Mouse (Mus musculus) kidney, postnatal 0 days (tissue): ENCODE measurements around the gene Lrfn3. TPM values are rescaled to one million over a fixed set of nuclear protein-coding genes. Genes with fewer than 3 reads are reported as not detected.

Experiments used
- ATAC-seq: fragments of 200-750 bp; cut with Nextera tagmentation; replicated peaks from 2 replicates; pipeline ENCODE4 v1.8.0; 2017; ENCODE audit warnings: low read depth, moderate number of reproducible peaks, moderate TSS enrichment, moderate library complexity; ENCODE audit not compliant: low FRiP score
- DNase-seq: peaks from one replicate; pipeline ENCODE4 v3.0.0-alpha.2; 2016; ENCODE audit warnings: low spot score
- H3K27ac ChIP-seq: fragments of 300-500 bp; sonication (generic); 2 replicates; pipeline ENCODE4 v1.5.1; 2014; ENCODE audit warnings: mild to moderate bottlenecking
- H3K27me3 ChIP-seq: fragments of 300-500 bp; sonication (generic); 2 replicates; pipeline ENCODE4 v1.6.1; 2014; ENCODE audit warnings: low read length, mixed read lengths; ENCODE audit not compliant: insufficient read depth
- H3K36me3 ChIP-seq: fragments of 300-500 bp; sonication (generic); 2 replicates; pipeline ENCODE4 v1.6.1; 2014; ENCODE audit warnings: low read length, mixed read lengths; ENCODE audit not compliant: insufficient read depth
- H3K4me1 ChIP-seq: fragments of 300-500 bp; sonication (generic); replicated peaks from 2 replicates; pipeline ENCODE4 v1.6.1; 2014; ENCODE audit warnings: antibody characterized with exemption, low read length, mixed read lengths; ENCODE audit not compliant: insufficient read depth
- H3K4me2 ChIP-seq: fragments of 300-500 bp; sonication (generic); 2 replicates; pipeline ENCODE4 v1.6.1; 2014; ENCODE audit warnings: mild to moderate bottlenecking, low read length, moderate library complexity, mixed read lengths
- H3K4me3 ChIP-seq: fragments of 300-500 bp; sonication (generic); replicated peaks from 2 replicates; pipeline ENCODE4 v1.5.1; 2014; ENCODE audit warnings: low read depth, low read length
- H3K9ac ChIP-seq: fragments of 300-500 bp; sonication (generic); 2 replicates; pipeline ENCODE4 v1.6.1; 2014; ENCODE audit warnings: low read depth, low read length
- H3K9me3 ChIP-seq: fragments of 300-500 bp; sonication (generic); replicated peaks from 2 replicates; pipeline ENCODE4 v1.6.1; 2016; ENCODE audit warnings: low read length, inconsistent platforms, mixed read lengths
- CTCF ChIP-seq: IDR thresholded peaks from 2 replicates; pipeline ENCODE4 v1.5.1; 2016; ENCODE audit warnings: antibody characterized with exemption, low read depth, mild to moderate bottlenecking, moderate library complexity
- WGBS: fragments of 180-500 bp; shearing (Covaris S2); extraction: QIAGEN DNeasy Blood & Tissue Kit; methylation state at CpG from one replicate; pipeline ENCODE4 v1.1.7; 2014; 5-methylcytosine and 5-hydroxymethylcytosine counted together
- polyA plus RNA-seq: library from polyadenylated mRNA; unstranded; fragments of >200 nt; fragmentation: Nextera tagmentation; extraction: Ambion mirVana; gene quantifications from 2 replicates; pipeline ENCODE4 v1.2.1, GENCODE M21; 2015

Gene Lrfn3
- polyA plus RNA-seq, 1 experiment from 2014 or later: 9.5 TPM

DNA sequence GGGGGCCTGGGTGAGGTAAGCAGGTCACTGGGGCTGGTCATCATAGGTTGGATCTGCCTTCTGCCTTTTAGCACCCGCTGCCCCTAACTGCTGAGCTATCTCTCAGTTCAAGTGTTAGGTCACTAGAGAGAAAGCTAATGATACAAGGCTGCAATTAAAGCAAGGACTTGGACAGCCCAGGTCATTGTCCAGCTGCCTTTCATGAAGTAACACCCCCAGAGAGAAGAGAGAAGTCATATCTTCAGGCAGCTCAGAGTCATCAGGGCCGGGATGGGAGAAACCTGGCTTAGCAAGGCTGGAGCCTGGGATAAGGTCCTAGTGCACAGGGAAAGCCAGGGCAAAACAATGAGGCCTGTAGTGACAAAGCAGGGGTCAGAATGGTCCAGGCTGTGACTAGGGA lies 4.9 kb upstream of the Lrfn3 start:
- Histone ChIP-seq H3K4me3 (no peak overlapping the region), H3K4me1 (peaks cover 4% of the 10 kb centered on the region), H3K27me3 (no peaks in the 10 kb centered on the region), H3K27ac (no peak overlapping the region), H3K4me2 (no peak overlapping the region), H3K36me3 (no peaks in the 10 kb centered on the region), H3K9ac (no peak overlapping the region), H3K9me3 (no peaks in the 10 kb centered on the region)
- no peak for TF ChIP-seq CTCF
- DNase-seq: no peak
- ATAC-seq: no peak
- 54% methylated on average over 2 of the region's 2 CpGs for WGBS

DNA sequence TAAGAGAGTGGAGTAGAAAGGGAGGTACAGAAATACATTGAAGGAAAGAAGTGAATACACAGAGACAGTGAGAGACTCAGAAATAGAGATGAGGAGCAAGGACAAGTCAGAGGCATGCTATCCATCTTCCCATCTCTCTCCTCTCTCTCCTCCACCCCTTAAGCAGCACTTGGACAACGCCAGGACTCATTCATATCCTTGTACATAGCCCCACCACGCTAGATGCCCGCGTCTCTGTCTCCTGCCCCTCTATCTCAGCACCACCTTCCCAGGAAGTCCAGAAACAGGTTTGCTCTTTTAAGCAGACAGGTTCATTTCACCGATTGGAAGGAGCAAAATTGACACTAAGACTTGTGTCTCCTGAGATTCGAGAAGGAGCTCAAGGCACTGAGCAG lies 769 bp upstream of the Lrfn3 start:
- Histone ChIP-seq H3K4me2 (peak overlapping the region; percentile 88), H3K36me3 (no peaks in the 10 kb centered on the region), H3K27ac (no peak overlapping the region), H3K4me1 (peaks cover 28% of the 10 kb centered on the region), H3K9ac (peak overlapping the region; percentile 88), H3K27me3 (no peaks in the 10 kb centered on the region), H3K4me3 (peak overlapping the region; percentile 73), H3K9me3 (no peaks in the 10 kb centered on the region)
- TF ChIP-seq CTCF: no peak
- DNase-seq (no peak), ATAC-seq (no peak)
- WGBS: 66% methylated on average over 6 of the region's 6 CpGs

DNA sequence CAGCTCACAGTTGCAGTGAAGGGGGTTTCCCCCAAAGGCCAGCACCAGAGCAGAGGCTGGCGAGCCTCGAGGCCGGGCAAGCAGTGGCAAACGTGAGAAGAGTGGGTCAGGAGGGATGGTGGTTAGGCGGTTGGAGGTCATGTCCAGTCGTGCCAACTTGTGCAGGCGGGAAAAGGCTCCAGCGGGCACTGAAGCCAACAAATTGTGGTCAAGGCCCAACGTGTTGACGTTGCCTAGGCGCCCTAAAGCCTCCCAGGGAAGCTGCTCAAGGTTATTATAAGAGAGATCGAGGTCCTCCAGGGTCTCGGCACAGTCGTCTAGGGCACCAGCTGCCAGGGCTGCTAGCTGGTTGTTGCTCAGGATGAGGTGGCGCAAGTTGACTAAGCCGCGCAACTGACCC lies 2.5 kb downstream of the Lrfn3 start:
- Histone ChIP-seq H3K36me3 (0 out of 2 replicates have a peak, but pooled peaks cover 8% of the 10 kb centered on the region), H3K4me1 (peaks cover 28% of the 10 kb centered on the region), H3K4me2 (0 out of 2 replicates have a peak overlapping the region, but pooled peaks have one; percentile 31), H3K4me3 (no peak overlapping the region), H3K9me3 (no peaks in the 10 kb centered on the region), H3K9ac (0 out of 2 replicates have a peak overlapping the region, but pooled peaks have one; percentile 27), H3K27ac (peak overlapping the region; percentile 92), H3K27me3 (no peaks in the 10 kb centered on the region)
- ATAC-seq: no peak
- WGBS: 87% methylated on average over 17 of the region's 17 CpGs
- no peak for DNase-seq
- TF ChIP-seq CTCF: no peak

- H3K27ac ChIP-seq: peak overlapping the region; percentile 92
- 0 out of 2 replicates have a peak, but pooled peaks cover 8% of the 10 kb centered on the region for H3K36me3 ChIP-seq
- H3K4me3 ChIP-seq: no peak overlapping the region
- TF ChIP-seq CTCF: no peak
- no peaks in the 10 kb centered on the region for H3K27me3 ChIP-seq
- 0 out of 2 replicates have a peak overlapping the region, but pooled peaks have one; percentile 27 for H3K9ac ChIP-seq
- no peak for DNase-seq
- 73% methylated on average over 31 of the region's 31 CpGs for WGBS
- peak overlapping the region; percentile 31; the same call in 1 of the 2 replicates for H3K4me2 ChIP-seq
- ATAC-seq: peak; percentile 16; the same call in 1 of the 2 replicates
- H3K4me1 ChIP-seq: peaks cover 28% of the 10 kb centered on the region
- H3K9me3 ChIP-seq: no peaks in the 10 kb centered on the region
Observed at GRCm38 (mm10) chr7:30359276-30359865, 3.2 kb downstream of the Lrfn3 start.

DNA sequence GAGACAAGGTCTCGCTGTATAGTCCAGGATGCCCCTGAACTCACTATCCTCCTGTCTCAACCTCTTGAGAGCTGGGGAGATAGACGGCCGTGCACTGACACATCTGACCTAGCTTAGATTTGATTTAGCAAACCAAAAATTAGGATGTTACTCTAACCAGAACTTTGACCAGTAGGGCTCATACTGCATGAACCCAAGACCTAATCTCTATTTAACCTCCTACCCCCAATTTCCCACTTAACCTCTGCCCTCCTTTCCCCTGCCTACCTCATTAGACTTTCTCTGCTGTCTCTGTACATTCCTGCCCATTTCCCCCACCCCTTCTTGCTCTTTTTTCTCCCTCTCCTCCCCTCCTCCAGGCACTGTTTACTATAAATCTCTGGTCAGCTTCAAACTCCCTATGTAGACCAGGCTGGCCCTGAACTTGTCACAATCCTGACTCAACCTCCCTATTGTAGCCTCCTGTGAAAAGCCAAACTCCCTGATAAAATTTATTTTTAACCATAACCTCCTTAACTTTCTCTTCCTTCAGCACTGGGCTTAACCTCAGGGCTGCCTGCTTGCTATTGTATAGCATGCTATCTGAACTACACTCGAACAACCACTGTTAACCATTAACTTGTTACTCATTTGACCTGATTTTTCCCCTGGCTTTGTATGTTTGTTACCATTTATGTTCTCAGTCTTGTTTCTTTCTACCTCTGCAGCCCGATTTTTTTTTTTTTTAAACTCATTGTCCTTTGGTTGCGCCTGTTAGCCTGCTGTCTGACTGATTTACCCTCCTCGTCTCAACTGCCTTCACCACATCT lies 4.0 kb downstream of the Lrfn3 start:
- Histone ChIP-seq H3K27me3 (no peaks in the 10 kb centered on the region), H3K4me1 (peaks cover 28% of the 10 kb centered on the region), H3K36me3 (0 out of 2 replicates have a peak, but pooled peaks cover 8% of the 10 kb centered on the region), H3K4me2 (peak overlapping the region; percentile 31; the same call in 1 of the 2 replicates), H3K27ac (peak overlapping the region; percentile 92), H3K4me3 (no peak overlapping the region), H3K9ac (no peak overlapping the region), H3K9me3 (no peaks in the 10 kb centered on the region)
- 49% methylated on average over 7 of the region's 7 CpGs for WGBS
- ATAC-seq (no peak), DNase-seq (peak; percentile 46)
- no peak for TF ChIP-seq CTCF

DNA sequence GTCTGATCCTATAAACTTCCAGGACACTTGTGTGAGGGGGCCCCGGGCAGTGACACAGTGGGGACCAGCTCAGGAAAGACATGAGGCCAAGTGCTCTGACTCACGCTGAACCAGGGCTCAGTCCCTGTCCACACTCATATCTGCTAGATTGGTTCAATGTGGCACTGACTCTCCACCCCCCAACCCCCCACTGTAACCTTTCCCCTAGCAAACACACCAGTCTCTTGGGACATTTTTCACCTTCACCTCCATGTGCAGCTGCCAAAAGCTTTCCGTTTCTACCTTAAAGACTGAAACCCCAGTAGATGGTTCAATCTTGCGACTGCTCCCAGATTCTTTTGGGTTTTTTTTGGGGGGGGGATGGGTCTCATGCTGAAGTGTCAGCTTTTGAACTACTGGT lies 8.5 kb downstream of the Lrfn3 start:
- H3K4me2 ChIP-seq: no peak overlapping the region
- no peak for TF ChIP-seq CTCF
- no peak overlapping the region for H3K4me3 ChIP-seq
- ATAC-seq (no peak), DNase-seq (no peak)
- no peaks in the 10 kb centered on the region for H3K27me3 ChIP-seq
- H3K9me3 ChIP-seq: no peaks in the 10 kb centered on the region
- H3K9ac ChIP-seq: no peak overlapping the region; the same call in 1 of the 2 replicates
- WGBS: 66% methylated on average over 4 of the region's 4 CpGs
- H3K36me3 ChIP-seq: 0 out of 2 replicates have a peak, but pooled peaks cover 8% of the 10 kb centered on the region
- H3K4me1 ChIP-seq: peaks cover under 1% of the 10 kb centered on the region; the same call in 1 of the 2 replicates
- H3K27ac ChIP-seq: no peak overlapping the region
